Mouse (Mus musculus) brain, adult 2 months (tissue): ENCODE data around the gene Pus7l.
"Not testable (repeated sequence)": the region's sequence is repeated elsewhere in the genome, so short reads cannot be mapped to it uniquely, and the experiment has no call there.

Source experiments
- DNase-seq: peaks from one replicate; pipeline ENCODE4 v3.0.0; 2011; ENCODE audit warnings: low read depth, low spot score

Pus7l gene

GRCm38 (mm10) chr15:94542567-94543408 is 559 bp downstream of the Pus7l start:
- no peak for DNase-seq

GRCm38 (mm10) chr15:94539296-94539695 is 4.1 kb downstream of the Pus7l start:
- no peak for DNase-seq

GRCm38 (mm10) chr15:94535521-94535920 is 7.8 kb downstream of the Pus7l start:
- DNase-seq = no peak

- no peak for DNase-seq
These were observed 10.4 kb downstream of the Pus7l start for GRCm38 (mm10) chr15:94532956-94533355.

DNA sequence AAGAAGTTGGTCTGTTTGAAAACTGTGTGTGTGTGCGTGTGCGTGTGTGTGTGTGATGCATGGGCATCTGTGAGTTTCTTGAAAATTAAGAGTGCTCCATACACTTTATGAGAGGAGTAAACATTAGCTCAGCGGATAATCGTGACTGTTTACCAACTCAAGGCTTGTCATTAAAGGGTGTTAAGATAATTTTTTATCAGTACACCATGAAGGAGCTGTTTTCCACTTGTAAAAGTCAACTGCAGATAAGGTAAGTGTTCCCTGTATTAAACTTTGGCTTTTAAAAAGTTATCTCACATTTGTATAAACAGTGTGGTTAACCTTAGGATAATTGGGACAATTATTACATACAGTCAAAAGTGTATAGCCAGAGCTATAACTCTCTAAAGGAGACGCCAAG is 11.0 kb downstream of the Pus7l start:
- no peak for DNase-seq

- DNase-seq = no peak
These were observed 12.8 kb downstream of the Pus7l start for GRCm38 (mm10) chr15:94530519-94530918.

- DNase-seq = no peak
These were observed 18.4 kb downstream of the Pus7l start for GRCm38 (mm10) chr15:94524956-94525355.

DNA sequence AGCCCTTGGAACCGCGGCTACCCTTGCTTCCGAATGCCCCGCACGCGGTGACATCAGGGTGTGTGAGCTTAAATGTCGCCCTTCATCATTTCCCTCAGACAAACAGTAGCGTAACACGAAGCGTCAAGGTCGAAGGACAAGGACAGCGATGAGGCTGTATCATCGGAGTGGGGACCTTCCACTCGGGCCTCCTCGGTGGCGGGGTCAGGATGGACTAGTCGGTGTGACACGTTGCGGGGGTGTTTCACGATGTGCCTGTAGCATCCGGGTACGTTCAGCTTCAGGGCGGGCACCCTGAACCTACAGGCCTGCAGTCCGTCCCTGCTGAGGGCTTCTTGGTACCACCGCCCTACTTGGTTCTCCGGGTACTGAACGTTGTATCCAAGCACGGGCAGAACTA is 20.1 kb downstream of the Pus7l start:
- DNase-seq = no peak

GRCm38 (mm10) chr15:94520959-94521358 is 22.4 kb downstream of the Pus7l start:
- DNase-seq = no peak

DNA sequence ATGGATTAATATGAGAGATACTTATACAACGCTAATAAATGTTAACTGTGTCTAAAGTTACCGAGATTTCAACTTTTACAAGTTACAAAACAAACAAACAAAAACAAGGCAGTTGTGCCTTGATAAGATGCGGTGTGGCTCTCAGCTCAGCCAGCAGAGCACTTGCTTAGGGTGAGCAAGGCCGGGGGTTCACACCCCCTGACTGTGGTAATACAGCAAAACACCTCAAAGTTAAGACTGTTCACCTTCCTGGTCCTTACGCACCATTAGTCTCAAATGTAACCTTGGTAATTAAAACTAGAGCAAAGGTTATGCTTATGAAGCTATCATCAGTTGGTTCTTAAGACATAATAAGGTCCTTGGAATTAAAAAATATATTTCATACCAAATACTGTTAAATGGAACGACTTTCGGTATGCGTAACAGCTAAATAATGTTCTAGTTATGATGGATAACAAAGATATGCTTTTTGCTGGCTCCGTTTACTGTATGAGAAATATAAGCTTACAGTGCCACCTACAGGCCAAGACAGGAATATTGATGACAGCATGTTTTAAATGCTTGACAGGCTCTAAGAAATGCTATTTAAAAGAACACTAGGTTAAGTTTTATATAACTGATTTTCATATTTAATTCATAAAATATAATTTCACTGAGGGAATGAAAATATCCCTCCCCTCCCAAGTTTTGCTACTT is 23.0 kb downstream of the Pus7l start:
- peak; percentile 88 for DNase-seq

DNA sequence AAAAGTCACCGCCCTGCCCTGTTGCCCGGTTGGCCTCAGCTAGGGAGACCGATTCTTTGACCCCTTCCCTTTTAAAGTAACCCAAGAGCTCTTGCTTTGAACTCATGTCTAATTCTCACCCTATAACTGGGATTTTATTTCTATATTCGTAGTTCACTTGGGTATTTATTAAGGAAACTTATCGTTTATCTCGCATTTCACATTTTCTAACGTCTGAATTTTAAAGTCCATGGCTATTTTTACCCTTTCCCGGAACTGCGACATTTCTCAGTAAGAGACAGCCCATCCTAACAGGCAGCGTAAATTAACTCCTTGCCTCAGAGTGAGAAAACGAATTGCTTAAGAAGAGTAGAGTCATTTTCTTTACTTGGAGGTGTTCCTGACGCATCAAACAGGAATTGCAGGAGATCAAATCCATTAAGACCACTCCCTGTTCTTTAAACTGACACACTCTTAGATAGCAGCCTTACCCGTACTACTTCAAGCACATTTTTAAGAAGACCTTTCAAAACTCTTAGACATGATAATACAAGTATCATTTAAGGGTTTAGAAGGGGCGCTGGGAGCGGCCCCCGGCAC is 25.3 kb downstream of the Pus7l start:
- no peak for DNase-seq

GRCm38 (mm10) chr15:94503451-94504215 is 39.7 kb downstream of the Pus7l start:
- DNase-seq = no peak

- DNase-seq = no peak
These were observed 44.1 kb downstream of the Pus7l start for GRCm38 (mm10) chr15:94499260-94499659.

- DNase-seq = no peak
These were observed 47.4 kb downstream of the Pus7l start for GRCm38 (mm10) chr15:94495936-94496335.

DNA sequence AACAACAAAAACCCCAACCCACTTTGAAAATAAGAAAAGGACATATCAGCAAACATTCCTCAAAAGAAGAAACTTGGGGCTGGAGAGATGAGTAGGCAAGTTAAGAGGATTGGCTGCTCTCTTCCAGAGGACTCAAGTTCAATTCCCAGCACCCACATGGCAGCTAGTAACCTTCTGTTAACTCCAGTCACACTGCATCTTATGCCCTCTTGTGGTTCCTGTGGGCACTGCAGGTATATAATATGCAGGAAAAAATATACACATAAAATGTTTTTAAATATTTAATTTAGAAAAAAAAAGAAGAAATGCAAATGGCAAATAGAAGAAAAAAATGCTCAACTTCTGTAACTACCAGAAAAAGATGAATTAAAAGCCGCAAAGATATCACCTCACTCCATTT is 48.9 kb downstream of the Pus7l start:
- no peak for DNase-seq

DNA sequence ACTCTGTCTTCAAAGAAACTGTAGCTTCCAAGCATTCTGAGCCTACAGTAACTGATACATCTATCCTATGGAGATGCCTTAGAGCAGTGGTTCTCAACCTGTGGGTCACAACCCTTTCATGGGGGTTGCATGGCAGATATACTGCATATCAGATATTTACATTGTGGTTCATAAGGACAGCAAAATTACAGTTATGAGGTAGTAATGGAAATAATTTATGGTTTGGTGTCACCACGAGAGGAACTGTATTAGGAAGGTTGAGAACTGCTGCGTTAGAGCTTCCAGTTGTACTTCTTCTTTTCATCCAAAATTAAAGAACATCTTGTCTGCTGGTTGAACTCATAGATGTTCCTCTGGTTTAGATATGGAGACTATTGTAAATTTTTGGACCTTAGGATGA is 53.9 kb downstream of the Pus7l start:
- no peak for DNase-seq

- not testable (repeated sequence) for DNase-seq
These were observed 55.3 kb downstream of the Pus7l start for GRCm38 (mm10) chr15:94488028-94488427.

DNA sequence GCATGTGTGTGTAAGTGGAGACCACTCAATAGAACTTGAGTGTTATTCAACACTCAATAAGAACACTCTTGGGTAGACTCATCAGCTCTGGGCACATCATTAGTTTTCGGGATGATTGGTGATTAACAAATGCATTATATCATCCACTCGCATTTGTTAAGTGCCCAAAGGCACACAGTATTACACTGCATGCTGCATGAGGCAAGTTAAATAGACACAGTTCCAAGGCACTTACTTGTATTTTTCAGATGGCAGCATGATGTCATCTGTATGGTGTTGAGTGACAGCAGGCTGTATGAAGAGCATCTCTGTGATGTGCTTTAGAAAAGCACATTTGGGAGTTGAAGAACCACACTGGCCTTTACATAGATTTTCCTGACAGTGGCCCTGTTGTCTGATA is 60.8 kb downstream of the Pus7l start:
- no peak for DNase-seq

- DNase-seq = no peak
These were observed 62.6 kb downstream of the Pus7l start for GRCm38 (mm10) chr15:94480792-94481191.

DNA sequence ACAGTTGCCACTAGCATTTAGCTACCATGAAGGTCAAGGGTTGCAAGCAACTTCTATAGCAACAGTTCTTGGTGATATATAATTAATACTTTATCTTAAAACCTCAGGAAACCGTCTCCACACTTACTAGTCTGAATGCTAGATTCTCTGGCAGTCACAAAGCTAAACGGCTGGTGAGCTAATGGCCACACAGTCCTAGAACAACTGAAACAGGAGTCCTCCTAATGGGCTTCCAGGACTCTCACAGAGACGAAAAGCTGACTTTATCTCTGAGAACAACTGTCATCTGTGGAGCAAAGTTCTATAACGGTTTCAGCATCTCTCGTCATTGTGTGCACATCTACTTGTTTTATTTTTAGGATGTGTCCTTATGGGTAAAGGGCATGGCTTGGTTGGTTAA is 63.1 kb downstream of the Pus7l start:
- DNase-seq = no peak

- DNase-seq = no peak
These were observed 63.7 kb downstream of the Pus7l start for GRCm38 (mm10) chr15:94479513-94480136.

DNA sequence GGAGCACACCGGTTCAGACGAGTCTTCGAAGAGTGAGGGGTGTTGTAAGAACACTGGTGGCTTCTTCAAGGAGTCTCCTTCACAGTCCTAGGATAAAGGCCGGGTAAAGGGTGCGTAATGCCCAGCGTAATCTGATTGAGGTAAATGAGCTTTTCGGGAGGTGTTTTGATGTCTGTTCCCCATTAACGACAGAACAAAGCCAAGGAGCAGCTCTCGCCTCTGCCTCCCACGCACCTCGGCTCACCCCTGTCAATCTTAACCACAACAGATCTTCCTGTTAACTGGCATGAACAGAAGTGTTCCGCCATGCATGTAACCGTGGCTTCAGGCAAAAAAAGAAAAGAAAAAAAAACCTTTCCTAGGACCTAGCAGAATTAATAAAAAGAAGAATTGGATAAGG is 64.6 kb downstream of the Pus7l start:
- DNase-seq = no peak
